Mouse (Mus musculus): ENCODE results near the gene Uts2b.

Uts2b gene

GRCm38 (mm10) chr16:27370191-27370590 is at the start of gene Uts2b:
Uts2b (minus strand) TSS chr16:27370239.
- no peak for DNase-seq (ENCODE audit: low read depth, low spot score)

GRCm38 (mm10) chr16:27417632-27418031 is 47.6 kb upstream of the Uts2b start:
- no peak for DNase-seq (ENCODE audit: low read depth, low spot score)

- DNase-seq (ENCODE audit: low read depth, low spot score), result no peak
Measured at GRCm38 (mm10) chr16:27416937-27417584, 47.0 kb upstream of the Uts2b start.

- no peak for DNase-seq (ENCODE audit: low read depth, low spot score)
Measured at GRCm38 (mm10) chr16:27404107-27404506, 34.1 kb upstream of the Uts2b start.

- peak; percentile 36 for DNase-seq (ENCODE audit: low read depth, low spot score)
Measured at GRCm38 (mm10) chr16:27401579-27401978, 31.5 kb upstream of the Uts2b start.

GRCm38 (mm10) chr16:27399719-27400253 is 29.7 kb upstream of the Uts2b start:
- no peak for DNase-seq (ENCODE audit: low read depth, low spot score)

GRCm38 (mm10) chr16:27399026-27399718 is 29.1 kb upstream of the Uts2b start:
- DNase-seq (ENCODE audit: low read depth, low spot score), result no peak

- DNase-seq (ENCODE audit: low read depth, low spot score), result no peak
Measured at GRCm38 (mm10) chr16:27396951-27397350, 26.9 kb upstream of the Uts2b start.

- no peak for DNase-seq (ENCODE audit: low read depth, low spot score)
Measured at GRCm38 (mm10) chr16:27395251-27396037, 25.4 kb upstream of the Uts2b start.

- DNase-seq (ENCODE audit: low read depth, low spot score), result no peak
Measured at GRCm38 (mm10) chr16:27391845-27392244, 21.8 kb upstream of the Uts2b start.

GRCm38 (mm10) chr16:27390306-27390705 is 20.3 kb upstream of the Uts2b start:
- no peak for DNase-seq (ENCODE audit: low read depth, low spot score)

GRCm38 (mm10) chr16:27389534-27390282 is 19.7 kb upstream of the Uts2b start:
- DNase-seq (ENCODE audit: low read depth, low spot score), result peak; percentile 76

GRCm38 (mm10) chr16:27388761-27389451 is 18.9 kb upstream of the Uts2b start, which contains the start of gene Ccdc50:
Ccdc50 (plus strand) TSS chr16:27388869.
- peak; percentile 67 for DNase-seq (ENCODE audit: low read depth, low spot score)

- peak; percentile 39 for DNase-seq (ENCODE audit: low read depth, low spot score)
Measured at GRCm38 (mm10) chr16:27387634-27388611, 17.9 kb upstream of the Uts2b start.

GRCm38 (mm10) chr16:27386850-27387407 is 16.9 kb upstream of the Uts2b start:
- no peak for DNase-seq (ENCODE audit: low read depth, low spot score)

- DNase-seq (ENCODE audit: low read depth, low spot score), result no peak
Measured at GRCm38 (mm10) chr16:27385649-27386048, 15.6 kb upstream of the Uts2b start.

- DNase-seq (ENCODE audit: low read depth, low spot score), result peak; percentile 42
Measured at GRCm38 (mm10) chr16:27384893-27385603, 15.0 kb upstream of the Uts2b start.

GRCm38 (mm10) chr16:27382217-27382616 is 12.2 kb upstream of the Uts2b start:
- DNase-seq (ENCODE audit: low read depth, low spot score), result no peak

GRCm38 (mm10) chr16:27376556-27376955 is 6.5 kb upstream of the Uts2b start:
- no peak for DNase-seq (ENCODE audit: low read depth, low spot score)
